Mouse (Mus musculus) limb, embryonic 10.5 days (tissue): ENCODE measurements around the gene Tenm4. TPM values are rescaled to one million over a fixed set of nuclear protein-coding genes. Genes with fewer than 3 reads are reported as not detected.

Experiments used
- DNase-seq: peaks from one replicate; pipeline ENCODE4 v3.0.0-alpha.2; 2017; ENCODE audit warnings: low spot score
- H3K27ac ChIP-seq: fragments of 300-500 bp; sonication (generic); 2 replicates; pipeline ENCODE4 v1.5.1; 2016; ENCODE audit warnings: mild to moderate bottlenecking
- H3K27me3 ChIP-seq: fragments of 300-500 bp; sonication (generic); 2 replicates; pipeline ENCODE4 v1.6.1; 2016; ENCODE audit warnings: low read depth, mild to moderate bottlenecking; ENCODE audit not compliant: poor library complexity, severe bottlenecking
- H3K36me3 ChIP-seq: fragments of 300-500 bp; sonication (generic); 2 replicates; pipeline ENCODE4 v1.6.1; 2016; ENCODE audit warnings: mild to moderate bottlenecking, moderate library complexity
- H3K4me1 ChIP-seq: fragments of 300-500 bp; sonication (generic); 2 replicates; pipeline ENCODE4 v1.6.1; 2016
- H3K4me3 ChIP-seq: fragments of 300-500 bp; sonication (generic); 2 replicates; pipeline ENCODE4 v1.5.1; 2016; ENCODE audit warnings: mild to moderate bottlenecking, moderate library complexity
- H3K9me3 ChIP-seq: fragments of 300-500 bp; sonication (generic); replicated peaks from 2 replicates; pipeline ENCODE4 v1.6.1; 2016; ENCODE audit warnings: mild to moderate bottlenecking
- WGBS: fragments of 180-500 bp; shearing (Covaris S2); methylation state at CpG from one replicate; pipeline ENCODE4 v1.1.7; 2016; 5-methylcytosine and 5-hydroxymethylcytosine counted together
- polyA plus RNA-seq: library from polyadenylated mRNA; unstranded; fragments of >200 nt; fragmentation: Nextera tagmentation; extraction: Ambion mirVana; gene quantifications from 2 replicates; pipeline ENCODE4 v1.2.1, GENCODE M21; 2016

The Tenm4 gene
- polyA plus RNA-seq, 1 experiment from 2014 or later: 32.1 TPM

DNA sequence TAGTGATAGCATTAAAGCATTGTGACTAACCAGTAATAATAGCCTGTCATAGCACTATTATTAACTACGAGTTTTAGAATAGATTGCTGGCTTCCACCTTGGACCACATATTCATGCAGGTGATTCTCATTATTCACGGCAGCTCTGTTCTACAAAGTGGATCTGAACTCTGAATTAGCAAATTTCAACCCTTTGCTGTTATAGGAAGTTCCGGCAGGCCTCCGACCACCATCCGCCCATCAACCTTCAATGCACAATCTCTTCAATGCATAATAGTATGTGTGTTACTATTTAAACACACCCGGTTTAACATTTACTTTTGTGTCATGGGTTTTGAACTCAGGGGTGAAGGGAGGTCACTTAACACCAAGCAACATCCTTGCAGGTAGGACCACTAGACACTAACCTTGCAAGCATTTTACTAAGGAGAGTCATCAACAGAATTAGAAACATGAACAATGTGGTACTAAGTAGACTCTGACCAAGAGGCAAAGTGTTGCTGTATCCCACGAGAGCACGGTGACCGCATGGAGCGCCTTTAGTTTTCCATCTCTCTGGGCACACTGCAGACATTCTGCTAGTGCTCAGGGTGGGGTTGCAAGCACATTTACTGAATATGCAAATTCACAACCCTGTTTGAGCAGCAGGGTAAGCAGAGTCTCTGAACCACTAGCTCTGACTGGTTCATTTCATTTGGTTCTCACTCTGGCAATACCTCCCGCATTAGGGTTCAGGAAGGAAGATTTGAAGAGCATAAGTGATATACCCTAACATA lies 213.9 kb downstream of the Tenm4 start:
- WGBS: 89% methylated on average over 11 of the region's 11 CpGs
- Histone ChIP-seq H3K36me3 (no peaks in the 10 kb centered on the region), H3K4me1 (peaks cover 19% of the 10 kb centered on the region), H3K27ac (no peak overlapping the region), H3K27me3 (no peaks in the 10 kb centered on the region), H3K9me3 (no peaks in the 10 kb centered on the region), H3K4me3 (no peak overlapping the region)
- no peak for DNase-seq

DNA sequence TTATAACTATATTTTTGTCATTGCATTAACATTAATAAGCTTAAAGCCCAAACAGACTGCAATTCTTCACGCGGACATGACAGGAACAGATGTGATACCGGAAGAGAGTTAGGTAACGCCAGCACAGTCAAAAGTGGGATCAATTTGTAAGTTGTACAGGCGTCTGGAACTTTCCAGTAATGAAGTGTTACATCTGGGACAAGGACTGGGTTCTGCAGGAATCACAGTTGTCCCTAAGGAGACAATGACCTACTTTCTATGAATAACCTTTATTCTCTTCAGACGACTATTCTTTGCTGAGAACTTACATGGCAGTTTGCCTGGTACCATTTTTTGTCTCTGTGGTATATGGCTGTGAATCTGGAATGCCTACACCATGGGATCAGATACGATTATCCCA lies 214.8 kb downstream of the Tenm4 start:
- Histone ChIP-seq H3K4me3 (no peak overlapping the region), H3K36me3 (no peaks in the 10 kb centered on the region), H3K27ac (no peak overlapping the region), H3K4me1 (peaks cover 28% of the 10 kb centered on the region), H3K9me3 (no peaks in the 10 kb centered on the region), H3K27me3 (no peaks in the 10 kb centered on the region)
- DNase-seq: no peak
- 91% methylated on average over 7 of the region's 7 CpGs for WGBS

DNA sequence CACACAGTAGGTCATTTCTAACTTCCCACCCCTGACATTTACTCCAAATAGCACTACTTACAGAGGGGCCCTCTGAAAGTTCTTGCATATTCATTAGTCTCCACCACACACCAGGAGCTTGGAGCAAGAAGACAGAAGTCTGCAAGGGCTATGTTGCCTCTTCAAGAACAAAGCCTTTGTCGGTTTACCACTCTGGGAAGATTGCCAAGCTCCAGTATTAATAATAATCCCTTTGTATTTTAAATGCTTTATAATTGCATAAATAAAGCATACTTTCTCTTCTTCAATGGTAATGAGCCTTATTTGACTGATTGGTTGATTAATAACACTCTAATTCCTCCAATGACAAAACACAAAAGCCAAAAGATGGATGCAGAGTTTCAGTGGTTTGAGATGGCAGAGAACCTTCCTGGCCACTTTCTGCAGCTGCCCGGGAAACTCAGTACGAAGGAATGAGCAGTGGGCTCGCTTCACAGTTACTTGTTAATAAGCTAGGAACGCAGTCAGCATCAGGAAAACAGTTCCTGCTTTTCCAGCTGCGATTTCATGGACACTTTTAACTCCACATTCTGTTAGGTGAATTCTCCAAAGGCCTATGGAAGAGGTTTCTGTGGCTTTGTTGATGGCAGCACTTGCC lies 219.1 kb downstream of the Tenm4 start:
- whole genome bisulfite sequencing: 71% methylated on average over 6 of the region's 6 CpGs
- DNase-seq: no peak

DNA sequence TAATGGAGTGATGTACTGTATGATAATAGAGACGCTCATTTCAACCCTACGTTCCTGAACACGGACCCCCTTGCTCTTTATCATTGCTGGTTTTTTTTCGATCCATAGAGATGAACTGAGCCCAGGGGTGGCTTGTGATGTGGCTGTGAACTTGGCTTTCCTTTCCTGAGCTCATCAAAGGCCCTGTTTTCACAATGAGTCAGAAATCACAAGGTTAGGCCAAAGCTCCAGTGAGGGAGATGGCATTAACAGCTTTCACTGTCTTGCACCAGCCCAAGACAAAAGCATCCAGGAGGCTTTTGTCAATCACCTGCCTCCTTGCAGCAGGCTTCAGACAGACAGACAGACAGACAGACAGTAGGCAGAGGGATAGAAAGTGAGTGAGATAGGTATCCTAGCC lies 219.8 kb downstream of the Tenm4 start:
- H3K27me3 ChIP-seq: no peaks in the 10 kb centered on the region
- DNase-seq: no peak
- no peaks in the 10 kb centered on the region for H3K9me3 ChIP-seq
- peaks cover 29% of the 10 kb centered on the region for H3K4me1 ChIP-seq
- 95% methylated on average over 4 of the region's 4 CpGs for WGBS
- H3K27ac ChIP-seq: peak overlapping the region; percentile 42; the same call in 1 of the 2 replicates
- H3K4me3 ChIP-seq: no peak overlapping the region
- H3K36me3 ChIP-seq: no peaks in the 10 kb centered on the region

More for the DNA sequence above, 219.1 kb downstream of the Tenm4 start:
- Histone ChIP-seq H3K4me1 (peaks cover 29% of the 10 kb centered on the region), H3K27me3 (no peaks in the 10 kb centered on the region), H3K36me3 (no peaks in the 10 kb centered on the region), H3K9me3 (no peaks in the 10 kb centered on the region), H3K4me3 (no peak overlapping the region), H3K27ac (peak overlapping the region; percentile 12; the same call in 1 of the 2 replicates)

DNA sequence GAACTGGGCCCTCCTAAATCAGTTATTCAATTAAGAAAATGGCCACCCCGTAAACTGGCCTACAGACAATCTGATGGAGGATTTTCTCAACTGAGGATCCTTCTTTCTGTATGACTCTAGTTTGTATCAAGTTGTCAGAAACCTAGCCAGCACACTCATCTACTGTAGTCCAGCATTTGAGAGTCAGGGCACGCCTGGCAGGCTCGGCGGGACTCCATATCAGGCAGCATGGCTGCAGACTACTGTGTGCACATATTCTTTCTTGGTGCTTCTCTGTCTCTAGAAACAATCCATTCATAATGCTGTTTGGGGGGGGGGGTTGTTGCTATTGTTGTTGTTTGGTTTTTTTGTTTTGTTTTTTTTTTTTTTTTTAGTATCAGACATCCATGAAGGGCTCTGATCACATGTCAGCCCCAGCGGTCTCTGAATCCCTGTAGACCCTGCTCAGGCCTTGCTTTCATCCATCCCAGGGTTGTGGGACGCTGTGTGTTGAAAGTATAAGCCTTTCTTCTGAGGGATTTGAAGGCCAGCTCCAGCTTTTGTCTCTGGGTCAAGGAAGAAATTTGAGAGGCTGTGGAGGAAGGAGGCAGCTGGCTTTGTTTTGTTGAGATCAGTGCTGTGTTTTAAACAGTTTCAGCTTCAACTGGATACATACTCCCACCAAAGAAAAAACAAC lies 220.9 kb downstream of the Tenm4 start:
- WGBS: 91% methylated on average over 6 of the region's 6 CpGs

DNA sequence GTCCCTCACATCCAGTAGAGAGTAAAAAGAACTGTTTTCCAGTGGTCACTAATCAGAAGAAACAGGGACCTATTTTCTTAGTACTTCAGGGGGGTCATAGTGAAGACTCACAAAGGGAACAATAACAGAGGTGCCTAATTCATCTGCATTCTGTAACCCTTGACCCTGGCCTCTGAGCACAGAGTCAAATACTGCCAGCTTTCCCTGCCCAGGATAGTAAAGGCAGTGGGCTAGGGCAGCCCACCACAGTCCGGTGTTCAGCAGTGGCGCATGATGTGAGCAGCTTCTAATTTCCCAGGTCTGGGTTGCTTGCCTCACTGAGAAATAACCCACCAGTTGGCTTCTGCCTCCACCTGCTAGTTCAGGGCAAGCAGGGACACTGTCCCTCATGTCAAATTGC lies 221.6 kb downstream of the Tenm4 start:
- Histone ChIP-seq H3K36me3 (no peaks in the 10 kb centered on the region), H3K9me3 (no peaks in the 10 kb centered on the region), H3K27me3 (no peaks in the 10 kb centered on the region), H3K27ac (peak overlapping the region; percentile 23; the same call in 1 of the 2 replicates), H3K4me1 (peaks cover 29% of the 10 kb centered on the region), H3K4me3 (no peak overlapping the region)
- DNase-seq: no peak
- WGBS: 90% methylated on average over 2 of the region's 2 CpGs

More for the DNA sequence above, 220.9 kb downstream of the Tenm4 start:
- peaks cover 29% of the 10 kb centered on the region for H3K4me1 ChIP-seq
- H3K36me3 ChIP-seq: no peaks in the 10 kb centered on the region
- no peak overlapping the region for H3K4me3 ChIP-seq
- H3K27ac ChIP-seq: no peak overlapping the region
- H3K27me3 ChIP-seq: no peaks in the 10 kb centered on the region
- no peaks in the 10 kb centered on the region for H3K9me3 ChIP-seq
- DNase-seq: no peak

DNA sequence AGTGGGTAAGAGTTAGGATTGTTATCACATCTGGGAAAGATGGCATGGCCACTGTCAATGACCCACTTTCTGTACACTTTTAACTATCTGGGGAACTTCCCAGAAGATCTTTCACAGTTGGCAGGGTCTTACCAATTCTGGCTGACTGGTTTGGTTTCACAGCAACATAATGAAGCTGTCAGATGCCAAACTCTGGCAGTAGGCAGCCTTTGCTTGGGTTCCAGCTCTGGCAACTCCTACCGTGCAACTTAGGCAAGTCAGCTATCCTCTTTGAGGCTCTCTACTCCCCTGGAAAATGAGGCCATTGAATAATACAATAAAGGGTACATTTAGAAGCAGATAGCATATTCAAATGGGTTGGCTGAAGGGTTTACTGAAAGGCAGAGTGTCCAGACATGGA lies 226.9 kb downstream of the Tenm4 start:
- H3K36me3 ChIP-seq: no peaks in the 10 kb centered on the region
- no peak for DNase-seq
- 90% methylated on average over 1 of the region's 1 CpGs for WGBS
- no peaks in the 10 kb centered on the region for H3K4me1 ChIP-seq
- H3K9me3 ChIP-seq: no peaks in the 10 kb centered on the region
- no peak overlapping the region for H3K4me3 ChIP-seq
- H3K27ac ChIP-seq: no peak overlapping the region
- no peaks in the 10 kb centered on the region for H3K27me3 ChIP-seq

DNA sequence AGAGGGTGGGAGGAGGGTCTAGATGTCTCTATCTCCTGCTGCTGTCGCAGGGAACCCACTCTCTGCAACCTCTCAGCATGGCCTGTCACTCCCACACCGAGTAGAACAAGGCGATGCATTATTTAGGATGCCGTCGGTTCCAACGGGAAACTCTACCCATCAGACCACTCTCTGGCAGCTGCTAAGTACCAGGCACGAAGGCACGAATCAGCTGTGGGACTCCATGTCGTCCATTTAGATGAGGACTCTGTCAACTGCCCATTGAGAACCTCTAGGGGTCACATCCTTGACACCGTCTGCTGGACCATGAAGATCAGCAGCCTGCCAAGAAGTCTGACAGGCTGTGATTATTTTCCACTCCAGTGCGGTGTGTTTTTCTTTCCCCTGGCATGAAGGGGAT lies 229.4 kb downstream of the Tenm4 start:
- Histone ChIP-seq H3K4me3 (no peak overlapping the region), H3K36me3 (no peaks in the 10 kb centered on the region), H3K27me3 (no peaks in the 10 kb centered on the region), H3K9me3 (no peaks in the 10 kb centered on the region), H3K4me1 (no peaks in the 10 kb centered on the region), H3K27ac (no peak overlapping the region)
- WGBS: 74% methylated on average over 11 of the region's 11 CpGs
- DNase-seq: no peak

DNA sequence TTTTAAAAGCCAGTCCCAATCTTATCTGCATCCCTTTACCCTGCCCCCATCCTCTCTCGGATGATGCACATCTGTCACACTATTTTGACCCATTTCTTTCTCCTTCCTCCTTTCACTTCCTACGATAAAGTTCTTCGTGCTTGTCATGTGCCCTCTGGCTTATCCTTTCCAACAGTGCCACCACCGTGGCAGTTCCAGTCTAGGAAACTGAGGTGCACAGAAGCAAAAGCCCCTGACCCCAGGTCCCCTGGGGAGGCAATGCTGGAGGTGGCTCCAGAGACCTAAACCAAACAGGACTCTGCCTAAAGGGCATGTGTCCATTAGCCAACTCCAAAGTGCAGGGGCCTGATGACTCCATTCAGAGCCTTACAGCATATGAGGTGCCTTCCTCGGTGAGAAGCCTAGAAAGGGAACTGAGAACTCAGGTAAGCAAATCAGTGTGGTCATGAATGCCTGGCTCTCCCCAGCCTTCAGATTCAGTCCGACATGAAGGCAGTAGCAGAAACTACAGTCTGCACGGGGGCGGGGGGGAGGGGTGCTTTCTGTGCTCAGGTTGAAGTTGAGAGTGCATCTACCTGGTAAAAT lies 235.7 kb downstream of the Tenm4 start:
- whole genome bisulfite sequencing: 73% methylated on average over 8 of the region's 8 CpGs
- DNase-seq: no peak
- Histone ChIP-seq H3K27me3 (no peaks in the 10 kb centered on the region), H3K27ac (no peak overlapping the region), H3K9me3 (no peaks in the 10 kb centered on the region), H3K36me3 (no peaks in the 10 kb centered on the region), H3K4me1 (peaks cover 30% of the 10 kb centered on the region), H3K4me3 (no peak overlapping the region)

DNA sequence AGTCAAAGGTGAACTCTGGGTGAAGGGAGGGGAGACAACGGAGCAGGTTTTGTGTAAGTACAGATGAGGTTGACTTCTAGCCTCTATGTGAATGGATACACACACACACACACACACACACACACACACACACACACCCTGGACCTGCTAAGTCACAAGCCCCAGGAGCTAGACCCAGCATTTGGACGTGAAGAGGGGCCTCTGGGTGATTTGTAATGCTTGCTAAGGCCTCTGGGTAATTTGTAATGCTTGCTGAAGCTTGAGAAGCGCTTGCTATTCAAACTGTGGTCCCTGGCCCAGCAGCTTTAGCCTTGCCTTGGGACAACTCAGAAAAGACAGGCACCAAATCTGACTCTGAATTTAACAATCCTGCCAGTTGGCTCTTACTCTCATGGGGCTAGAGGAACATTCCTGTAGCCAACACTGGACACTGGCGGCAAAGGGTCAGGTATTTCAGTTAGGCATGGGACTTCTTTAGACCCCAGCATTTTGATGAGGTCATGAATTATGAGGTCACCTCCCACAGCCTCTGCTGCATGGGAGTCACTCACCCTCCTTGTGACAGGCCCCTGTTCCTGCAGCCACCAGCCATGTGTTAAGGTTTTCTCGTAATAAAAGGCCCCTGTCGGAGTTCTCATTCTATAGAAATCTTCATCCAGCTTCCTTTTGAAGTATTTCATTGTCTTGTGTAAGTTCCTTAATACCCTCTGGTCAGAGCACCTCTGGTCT lies 237.3 kb downstream of the Tenm4 start:
- no peak overlapping the region for H3K4me3 ChIP-seq
- peaks cover 36% of the 10 kb centered on the region for H3K4me1 ChIP-seq
- no peaks in the 10 kb centered on the region for H3K9me3 ChIP-seq
- 47% methylated on average over 6 of the region's 6 CpGs for WGBS
- H3K27ac ChIP-seq: no peak overlapping the region
- H3K36me3 ChIP-seq: no peaks in the 10 kb centered on the region
- DNase-seq: no peak
- H3K27me3 ChIP-seq: no peaks in the 10 kb centered on the region

DNA sequence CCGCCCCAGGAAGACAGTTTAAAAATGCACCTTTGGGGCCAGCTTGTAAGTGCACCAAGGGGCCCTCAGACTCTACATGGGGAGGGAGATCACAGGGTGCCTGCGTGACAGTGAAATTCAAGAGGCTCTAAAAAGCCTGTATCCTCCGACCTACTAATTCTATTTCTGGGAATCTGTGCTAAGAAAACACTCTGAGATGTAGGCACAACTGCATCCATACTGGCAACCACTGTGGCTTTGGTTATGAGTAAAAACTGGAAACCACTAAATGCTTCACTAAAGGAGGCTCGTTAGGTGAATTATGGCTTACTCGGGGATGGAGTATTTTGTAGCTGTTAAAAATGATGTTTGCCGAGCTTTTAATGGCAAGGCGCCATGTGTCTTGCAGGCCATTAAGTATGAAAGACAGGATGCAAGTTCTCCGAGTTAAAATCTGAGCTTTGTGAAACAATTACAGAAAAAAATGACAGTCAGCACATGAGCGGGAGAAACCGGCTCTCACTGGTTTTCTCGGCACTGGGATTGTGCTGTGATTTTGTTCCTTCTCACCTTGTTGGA lies 238.4 kb downstream of the Tenm4 start:
- no peak for DNase-seq
- Histone ChIP-seq H3K9me3 (no peaks in the 10 kb centered on the region), H3K27me3 (no peaks in the 10 kb centered on the region), H3K36me3 (no peaks in the 10 kb centered on the region), H3K4me3 (no peak overlapping the region), H3K27ac (no peak overlapping the region), H3K4me1 (peaks cover 46% of the 10 kb centered on the region)
- WGBS: 64% methylated on average over 11 of the region's 11 CpGs

DNA sequence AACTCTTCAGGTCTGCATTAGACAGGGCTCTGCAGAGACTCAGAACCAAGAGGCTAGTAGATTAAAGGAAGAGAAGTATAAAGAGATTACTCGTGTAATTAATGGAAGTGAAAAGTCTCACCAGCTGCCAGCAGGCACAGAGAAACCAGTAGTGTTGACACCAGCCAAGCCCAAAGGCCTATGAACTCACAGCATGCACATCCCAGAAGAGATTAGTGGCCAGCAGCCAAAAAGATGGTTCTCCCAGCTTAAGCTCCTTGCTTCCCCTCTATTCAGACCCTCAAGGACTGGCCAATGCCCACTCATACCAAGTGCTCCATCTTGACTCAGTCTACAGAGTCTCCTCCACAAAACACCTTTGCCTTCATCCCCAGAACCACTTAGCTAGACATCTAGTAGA lies 242.8 kb downstream of the Tenm4 start:
- H3K36me3 ChIP-seq: no peaks in the 10 kb centered on the region
- 71% methylated on average over 1 of the region's 1 CpGs for WGBS
- H3K27ac ChIP-seq: 0 out of 2 replicates have a peak overlapping the region, but pooled peaks have one; percentile 40
- H3K9me3 ChIP-seq: no peaks in the 10 kb centered on the region
- no peak for DNase-seq
- H3K4me1 ChIP-seq: peaks cover 55% of the 10 kb centered on the region
- H3K27me3 ChIP-seq: no peaks in the 10 kb centered on the region
- no peak overlapping the region for H3K4me3 ChIP-seq
